Mouse (Mus musculus) neural tube, embryonic 14.5 days (tissue): ENCODE measurements at regions not wholly inside any gene's neighbourhood (a gene's known extent, or its start where the extent isn't known, plus 50 kb on each side); places are given as distances from the start of the nearest gene placed in this dataset.

Experiments
- ATAC-seq: fragments of 200-750 bp; cut with Nextera tagmentation; 2 replicates; pipeline ENCODE4 v1.8.0; 2017; ENCODE audit warnings: low read depth, mild to moderate bottlenecking, moderate TSS enrichment, moderate library complexity
- H3K27ac ChIP-seq: fragments of 300-500 bp; sonication (generic); 2 replicates; pipeline ENCODE4 v1.5.1; 2014; ENCODE audit warnings: low read depth, mild to moderate bottlenecking, control low read depth, low read length, moderate library complexity, mixed read lengths
- H3K27me3 ChIP-seq: fragments of 300-500 bp; sonication (generic); 2 replicates; pipeline ENCODE4 v1.6.1; 2014; ENCODE audit warnings: low read length; ENCODE audit not compliant: control insufficient read depth, insufficient read depth
- H3K36me3 ChIP-seq: fragments of 300-500 bp; sonication (generic); 2 replicates; pipeline ENCODE4 v1.6.1; 2014; ENCODE audit warnings: low read length, mixed read lengths; ENCODE audit not compliant: control insufficient read depth, insufficient read depth
- H3K4me1 ChIP-seq: fragments of 300-500 bp; sonication (generic); 2 replicates; pipeline ENCODE4 v1.6.1; 2014; ENCODE audit warnings: low read length; ENCODE audit not compliant: control insufficient read depth, insufficient read depth
- H3K4me2 ChIP-seq: fragments of 300-500 bp; sonication (generic); 2 replicates; pipeline ENCODE4 v1.6.1; 2014; ENCODE audit warnings: mild to moderate bottlenecking, low read depth, low read length, control low read depth
- H3K4me3 ChIP-seq: fragments of 300-500 bp; sonication (generic); 2 replicates; pipeline ENCODE4 v1.5.1; 2014; ENCODE audit warnings: low read depth, low read length, control low read depth, mixed read lengths
- H3K9ac ChIP-seq: fragments of 300-500 bp; sonication (generic); replicated peaks from 2 replicates; pipeline ENCODE4 v1.6.1; 2014; ENCODE audit warnings: low read depth, mild to moderate bottlenecking, control low read depth, low read length, mixed read lengths
- H3K9me3 ChIP-seq: fragments of 300-500 bp; sonication (generic); 2 replicates; pipeline ENCODE4 v1.6.1; 2016; ENCODE audit warnings: low read length; ENCODE audit not compliant: control insufficient read depth
- WGBS: fragments of 180-500 bp; shearing (Covaris S2); extraction: QIAGEN DNeasy Blood & Tissue Kit; methylation state at CpG from one replicate; pipeline ENCODE4 v1.1.7; 2014; 5-methylcytosine and 5-hydroxymethylcytosine counted together

DNA sequence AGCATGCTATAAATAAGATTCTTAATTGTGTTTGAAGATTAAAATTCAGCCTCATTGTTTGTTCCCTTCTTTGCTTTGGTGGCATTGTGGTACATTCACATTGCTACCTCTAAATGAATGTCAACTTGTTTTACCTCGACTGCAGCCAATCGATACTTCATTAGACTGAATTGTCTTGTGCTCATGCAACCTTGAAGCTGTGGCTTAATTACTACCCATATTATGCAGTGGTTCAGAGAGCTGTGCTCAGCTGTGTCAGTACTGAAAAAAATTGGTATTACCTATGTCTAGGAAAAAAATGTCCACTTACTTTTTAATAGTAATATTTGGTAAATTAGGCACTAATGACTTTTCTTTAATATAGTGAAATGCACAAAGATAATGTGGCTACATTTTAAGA is 1523.6 kb upstream of the Gm8797 start:
- Histone ChIP-seq H3K9ac (no peak overlapping the region), H3K4me3 (no peak overlapping the region), H3K9me3 (no peaks in the 10 kb centered on the region), H3K27ac (no peak overlapping the region), H3K4me1 (no peaks in the 10 kb centered on the region), H3K4me2 (no peak overlapping the region), H3K27me3 (no peaks in the 10 kb centered on the region), H3K36me3 (no peaks in the 10 kb centered on the region)
- WGBS = 66% methylated on average over 2 of the region's 2 CpGs
- ATAC-seq = no peak

DNA sequence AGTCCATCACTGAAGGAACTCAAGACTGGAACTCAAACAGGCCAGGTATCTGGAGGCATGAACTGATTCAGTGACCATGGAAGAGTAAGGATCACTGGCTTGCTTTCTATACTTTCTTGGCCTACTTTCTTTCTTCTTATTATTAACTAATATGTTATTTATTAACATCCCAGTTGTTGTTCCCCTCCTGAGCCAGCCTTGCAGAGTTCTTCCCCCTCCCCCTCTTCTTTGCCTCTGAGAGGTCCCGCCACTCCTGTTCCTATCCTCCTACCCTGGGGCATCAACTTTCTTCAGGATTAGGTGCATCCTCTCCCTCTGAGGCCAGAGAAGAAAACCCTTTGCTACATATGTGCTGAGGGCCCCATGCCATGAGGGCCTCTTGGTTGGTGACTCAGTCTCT is 1479.2 kb upstream of the Gm8797 start:
- Histone ChIP-seq H3K36me3 (no peaks in the 10 kb centered on the region), H3K4me3 (no peak overlapping the region), H3K27me3 (no peaks in the 10 kb centered on the region), H3K27ac (no peak overlapping the region), H3K4me2 (no peak overlapping the region), H3K4me1 (no peaks in the 10 kb centered on the region), H3K9me3 (no peaks in the 10 kb centered on the region), H3K9ac (no peak overlapping the region)
- WGBS = 81% methylated on average over 1 of the region's 1 CpGs
- no peak for ATAC-seq

DNA sequence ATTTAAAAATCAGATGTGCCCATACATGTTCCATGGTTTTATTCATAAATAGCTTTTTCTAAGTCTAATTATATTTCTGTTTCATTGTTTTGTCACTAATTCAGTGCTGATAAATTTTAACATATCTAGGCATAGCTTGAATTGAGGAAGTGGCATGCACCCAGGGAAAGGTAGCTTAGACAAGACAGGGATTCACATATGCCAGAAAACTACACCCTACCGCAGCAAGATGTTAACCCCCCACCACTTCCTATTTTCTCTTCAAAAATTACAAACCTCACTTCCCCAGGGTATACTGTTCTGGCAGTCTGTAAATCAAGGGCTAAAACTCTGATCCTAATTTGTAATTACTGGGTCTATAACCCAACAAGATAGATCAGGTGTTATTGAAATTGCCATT is 1476.0 kb upstream of the Gm8797 start:
- Histone ChIP-seq H3K27me3 (no peaks in the 10 kb centered on the region), H3K27ac (no peak overlapping the region), H3K4me2 (no peak overlapping the region), H3K9me3 (no peaks in the 10 kb centered on the region), H3K4me1 (no peaks in the 10 kb centered on the region), H3K4me3 (no peak overlapping the region), H3K36me3 (no peaks in the 10 kb centered on the region), H3K9ac (no peak overlapping the region)
- ATAC-seq = no peak
- 29% methylated on average over 1 of the region's 1 CpGs for WGBS

DNA sequence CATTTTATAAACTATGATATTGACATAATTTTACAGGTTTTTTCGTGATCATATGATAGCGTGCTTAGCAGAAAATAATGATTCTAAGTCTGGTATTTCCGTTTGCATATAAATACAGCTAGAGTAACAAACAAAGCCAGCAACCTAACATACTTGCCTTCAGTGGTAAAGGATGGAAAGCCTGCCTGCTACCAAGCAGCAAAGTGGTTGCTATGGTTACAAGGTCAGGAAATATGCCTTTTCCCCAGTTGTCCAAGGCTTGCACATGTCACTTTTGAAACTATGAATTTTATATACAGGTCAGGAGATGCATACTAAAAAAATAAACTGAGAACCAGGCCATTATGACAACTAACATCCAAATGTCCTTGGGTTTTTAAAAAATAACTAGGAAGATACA is 1472.6 kb upstream of the Gm8797 start:
- no peaks in the 10 kb centered on the region for H3K27me3 ChIP-seq
- ATAC-seq = peak; percentile 76; the same call in 1 of the 2 replicates
- no peaks in the 10 kb centered on the region for H3K9me3 ChIP-seq
- H3K4me2 ChIP-seq = no peak overlapping the region
- WGBS = 13% methylated on average over 3 of the region's 3 CpGs
- no peak overlapping the region for H3K9ac ChIP-seq
- no peaks in the 10 kb centered on the region for H3K36me3 ChIP-seq
- no peaks in the 10 kb centered on the region for H3K4me1 ChIP-seq
- H3K27ac ChIP-seq = no peak overlapping the region
- no peak overlapping the region for H3K4me3 ChIP-seq

DNA sequence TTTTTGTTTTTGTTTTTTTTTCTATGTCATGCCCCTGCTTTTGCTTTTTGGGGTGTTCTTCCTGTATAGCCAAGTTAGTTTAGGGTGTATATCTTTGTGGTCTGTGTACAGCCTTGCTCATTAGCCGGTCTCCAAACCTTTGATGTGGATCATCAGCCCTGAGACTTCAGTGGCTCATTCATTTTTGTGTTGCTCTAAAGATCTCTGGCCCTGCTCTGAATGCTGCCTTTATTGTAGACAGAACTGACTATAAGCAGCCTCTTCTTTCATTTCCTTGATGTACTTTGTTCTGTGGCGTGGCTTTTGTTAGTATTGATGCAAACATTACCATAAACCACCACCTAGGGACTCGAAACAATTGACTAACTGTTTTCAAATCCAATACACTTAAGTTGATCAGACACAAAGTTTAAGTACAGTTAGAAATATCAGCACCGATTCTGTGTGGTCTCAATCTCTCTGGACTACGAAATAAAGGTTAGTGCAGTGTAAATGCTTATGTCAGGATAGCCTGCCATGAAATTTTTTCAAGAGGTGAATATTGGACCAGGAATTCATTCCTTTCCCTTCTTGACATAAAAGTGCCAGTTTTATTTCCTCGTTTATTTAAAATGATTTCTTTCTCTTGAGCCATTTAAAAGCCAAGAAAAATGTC is 1470.1 kb upstream of the Gm8797 start:
- no peak overlapping the region for H3K4me2 ChIP-seq
- no peak overlapping the region for H3K27ac ChIP-seq
- H3K27me3 ChIP-seq = no peaks in the 10 kb centered on the region
- ATAC-seq = no peak
- H3K9me3 ChIP-seq = no peaks in the 10 kb centered on the region
- H3K36me3 ChIP-seq = no peaks in the 10 kb centered on the region
- no peak overlapping the region for H3K9ac ChIP-seq
- no peaks in the 10 kb centered on the region for H3K4me1 ChIP-seq
- no peak overlapping the region for H3K4me3 ChIP-seq
- 13% methylated on average over 6 of the region's 6 CpGs for WGBS

DNA sequence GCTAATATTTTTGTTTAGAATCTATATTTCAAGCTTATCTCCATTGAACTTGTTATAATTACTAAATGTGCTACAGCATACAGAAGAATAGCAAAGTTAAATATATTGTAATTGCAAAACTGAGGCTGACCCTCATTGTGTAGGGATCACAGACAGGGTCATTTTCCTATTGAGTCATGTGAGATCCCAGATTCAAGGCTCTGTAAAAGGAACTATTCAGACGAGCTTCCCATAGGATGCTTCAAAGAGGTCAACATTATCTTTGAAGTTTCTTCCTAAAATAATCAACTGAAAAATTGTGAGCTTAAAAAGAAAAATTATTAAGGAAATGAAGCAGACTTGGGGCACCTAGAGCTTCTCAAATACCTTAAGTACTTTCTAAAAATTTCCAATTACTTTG is 1469.5 kb upstream of the Gm8797 start:
- Histone ChIP-seq H3K4me2 (no peak overlapping the region), H3K27ac (no peak overlapping the region), H3K4me1 (no peaks in the 10 kb centered on the region), H3K9me3 (no peaks in the 10 kb centered on the region), H3K4me3 (no peak overlapping the region), H3K27me3 (no peaks in the 10 kb centered on the region), H3K36me3 (no peaks in the 10 kb centered on the region), H3K9ac (no peak overlapping the region)
- 7% methylated on average over 1 of the region's 1 CpGs for WGBS
- ATAC-seq = no peak

DNA sequence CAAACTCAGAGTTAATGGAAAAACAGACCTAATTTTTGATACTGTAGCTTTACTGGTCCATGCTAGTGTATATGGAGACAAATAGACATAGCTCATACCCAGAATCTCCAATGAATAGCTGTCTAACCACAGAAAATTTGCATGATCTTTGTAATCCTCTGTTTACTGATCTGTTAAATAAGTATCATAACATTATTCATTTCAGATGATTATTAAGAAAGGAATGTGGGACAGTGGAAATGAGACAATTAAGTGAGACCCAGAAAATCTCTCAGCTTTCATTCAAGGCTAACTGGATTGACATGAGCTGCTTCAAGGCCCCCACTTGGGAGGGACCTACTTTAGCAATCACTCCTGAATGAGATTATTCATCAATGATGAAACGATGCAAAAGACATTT is 1463.5 kb upstream of the Gm8797 start:
- ATAC-seq = no peak
- Histone ChIP-seq H3K9me3 (no peaks in the 10 kb centered on the region), H3K27ac (no peak overlapping the region), H3K4me3 (no peak overlapping the region), H3K36me3 (no peaks in the 10 kb centered on the region), H3K4me2 (no peak overlapping the region), H3K27me3 (no peaks in the 10 kb centered on the region), H3K9ac (no peak overlapping the region), H3K4me1 (no peaks in the 10 kb centered on the region)
- 90% methylated on average over 1 of the region's 1 CpGs for WGBS

DNA sequence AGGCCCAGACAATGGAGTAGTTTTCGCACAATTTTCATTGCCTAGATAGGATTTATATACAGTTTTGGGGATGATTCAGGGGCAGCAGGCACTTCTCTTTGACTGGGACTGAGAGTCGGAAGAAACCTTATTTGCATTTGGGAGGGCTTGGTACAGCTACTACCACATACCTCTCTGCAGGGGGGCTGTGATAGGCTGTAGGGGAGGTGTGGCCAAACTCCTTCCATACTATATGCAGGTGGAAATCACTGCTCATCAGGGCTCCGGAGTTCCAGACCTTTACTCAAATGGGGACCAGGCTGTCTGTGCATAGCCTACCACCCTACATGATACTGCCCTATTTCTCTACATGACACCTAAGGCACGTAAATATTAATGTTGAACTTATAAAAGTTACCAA is 1414.2 kb upstream of the Gm8797 start:
- no peak for ATAC-seq
- no peaks in the 10 kb centered on the region for H3K36me3 ChIP-seq
- no peak overlapping the region for H3K4me3 ChIP-seq
- H3K27me3 ChIP-seq = no peaks in the 10 kb centered on the region
- H3K4me2 ChIP-seq = no peak overlapping the region
- no peaks in the 10 kb centered on the region for H3K4me1 ChIP-seq
- H3K9me3 ChIP-seq = no peaks in the 10 kb centered on the region
- H3K27ac ChIP-seq = no peak overlapping the region
- WGBS = 77% methylated on average over 4 of the region's 4 CpGs
- no peak overlapping the region for H3K9ac ChIP-seq

DNA sequence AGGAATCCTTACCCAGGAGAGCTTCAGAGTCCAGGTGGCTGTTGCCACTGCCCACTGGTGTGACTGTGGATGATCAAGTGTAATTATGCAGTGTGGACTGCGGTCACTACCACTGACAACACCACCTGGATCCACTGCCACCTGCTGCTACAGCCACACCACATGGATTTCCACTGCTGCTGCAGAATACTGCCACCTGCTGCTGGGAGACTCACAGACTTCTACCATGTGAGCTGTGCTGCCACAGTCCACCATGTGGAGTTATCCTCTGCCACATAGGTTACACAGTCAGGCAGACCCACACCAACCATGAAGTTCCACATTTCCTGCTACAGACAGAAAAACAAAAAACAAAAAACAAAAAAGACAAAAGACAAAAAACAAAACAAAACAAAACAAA is 1411.5 kb upstream of the Gm8797 start:
- H3K4me2 ChIP-seq = no peak overlapping the region
- no peaks in the 10 kb centered on the region for H3K27me3 ChIP-seq
- no peaks in the 10 kb centered on the region for H3K36me3 ChIP-seq
- no peaks in the 10 kb centered on the region for H3K4me1 ChIP-seq
- WGBS = 94% methylated on average over 1 of the region's 1 CpGs
- no peak for ATAC-seq
- no peak overlapping the region for H3K27ac ChIP-seq
- no peak overlapping the region for H3K4me3 ChIP-seq
- H3K9ac ChIP-seq = no peak overlapping the region
- no peaks in the 10 kb centered on the region for H3K9me3 ChIP-seq
